Mouse (Mus musculus) layer of hippocampus, adult 11-12 months (tissue): ENCODE data around the gene Rfx5.

ENCODE experiments used
- DNase-seq: peaks from one replicate; pipeline ENCODE4 v3.0.0; 2022; ENCODE audit warnings: low spot score

Gene Rfx5

DNA sequence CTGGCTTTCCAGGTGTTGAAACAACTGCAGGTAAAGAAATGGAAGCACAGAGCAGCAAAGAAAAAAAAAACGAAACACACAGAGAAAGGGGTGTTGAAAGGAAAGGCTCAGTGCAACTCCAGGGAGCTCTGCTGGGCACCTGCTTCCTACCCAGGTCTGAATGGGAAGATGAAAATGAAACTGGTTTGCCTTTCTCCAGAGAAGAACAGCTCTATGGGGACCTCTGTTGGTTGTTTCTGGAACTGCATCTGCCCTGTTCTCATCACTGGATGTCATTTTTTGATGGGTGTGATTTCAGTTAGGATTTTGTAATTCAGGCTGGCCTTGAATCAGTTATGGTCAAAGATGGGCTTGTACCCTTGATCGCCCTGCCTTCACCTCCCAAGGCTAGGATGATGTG lies 43.1 kb downstream of the Rfx5 start:
- DNase-seq = peak; percentile 87

DNA sequence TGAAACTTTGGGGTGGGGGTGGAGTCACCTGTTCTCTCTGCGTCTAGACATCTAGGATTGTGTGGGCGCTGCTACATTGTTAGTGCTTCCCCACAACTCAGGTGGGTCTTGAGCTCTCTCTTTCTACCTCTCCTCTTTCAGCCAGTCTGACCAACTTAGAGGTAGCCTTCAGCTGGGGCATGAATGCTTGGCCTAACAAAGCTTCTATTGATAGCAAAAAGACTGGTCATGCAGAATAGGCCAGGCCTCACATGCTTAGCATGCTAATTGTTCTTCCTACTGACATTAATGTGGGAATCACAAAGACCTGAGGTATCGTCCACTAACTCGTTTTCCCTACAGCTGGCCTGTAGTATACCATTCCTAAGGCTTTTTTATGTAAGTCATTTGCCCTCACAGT lies 48.7 kb downstream of the Rfx5 start:
- no peak for DNase-seq

DNA sequence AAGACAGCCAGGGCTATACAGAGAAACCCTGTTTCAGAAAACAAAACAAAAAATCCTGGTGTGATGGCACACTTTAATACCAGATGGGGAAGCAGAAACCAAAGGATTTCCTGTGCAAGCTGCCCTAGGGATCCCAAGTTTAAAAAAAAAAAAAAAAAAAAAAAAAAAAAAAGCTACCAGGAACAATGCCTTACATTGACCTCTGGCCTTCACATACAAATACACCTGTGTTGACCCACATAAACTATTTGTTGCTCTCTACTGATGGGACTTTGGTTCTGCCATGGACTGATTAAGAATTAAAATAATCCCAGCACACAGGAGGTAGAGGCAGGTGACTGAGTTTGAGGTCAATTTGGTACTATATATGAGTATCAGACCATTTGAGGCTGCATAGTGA lies 49.4 kb downstream of the Rfx5 start:
- DNase-seq = no peak

DNA sequence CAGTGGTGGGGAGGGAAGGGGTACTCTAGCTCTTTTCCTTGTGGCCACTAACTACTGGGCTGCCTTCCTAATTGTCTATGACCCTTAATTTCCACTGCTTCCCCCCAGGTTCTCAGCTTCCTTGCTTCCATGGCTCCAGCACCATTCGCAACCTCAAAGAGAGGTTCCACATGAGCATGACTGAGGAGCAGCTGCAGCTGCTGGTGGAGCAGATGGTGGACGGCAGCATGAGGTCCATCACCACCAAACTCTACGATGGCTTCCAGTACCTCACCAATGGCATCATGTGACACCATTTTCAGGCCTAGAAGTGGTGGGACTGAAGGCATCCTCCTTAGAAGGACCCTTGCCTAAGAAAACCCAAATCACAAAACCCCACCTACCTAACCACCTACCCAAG lies 51.8 kb downstream of the Rfx5 start:
- DNase-seq = no peak

DNA sequence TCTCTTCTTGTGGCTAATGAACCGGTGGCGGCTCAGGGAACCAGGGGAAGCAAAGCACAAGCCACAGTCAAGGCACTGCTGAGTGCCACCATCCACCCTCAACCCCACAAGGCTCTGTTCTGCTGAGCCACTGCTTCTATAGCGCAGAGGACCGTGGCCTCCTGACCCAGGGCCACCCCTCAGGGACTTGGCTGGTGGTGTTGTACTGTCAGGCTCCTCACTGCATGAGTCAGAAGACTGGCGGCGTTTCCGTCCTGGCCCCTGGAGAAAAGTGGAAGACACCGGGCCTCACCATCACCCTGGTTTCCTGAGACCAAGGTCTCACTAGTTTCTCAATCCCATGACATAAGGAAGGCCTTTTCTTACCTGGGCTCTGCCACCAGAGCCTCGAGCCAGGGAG lies 53.8 kb downstream of the Rfx5 start:
- DNase-seq = no peak

DNA sequence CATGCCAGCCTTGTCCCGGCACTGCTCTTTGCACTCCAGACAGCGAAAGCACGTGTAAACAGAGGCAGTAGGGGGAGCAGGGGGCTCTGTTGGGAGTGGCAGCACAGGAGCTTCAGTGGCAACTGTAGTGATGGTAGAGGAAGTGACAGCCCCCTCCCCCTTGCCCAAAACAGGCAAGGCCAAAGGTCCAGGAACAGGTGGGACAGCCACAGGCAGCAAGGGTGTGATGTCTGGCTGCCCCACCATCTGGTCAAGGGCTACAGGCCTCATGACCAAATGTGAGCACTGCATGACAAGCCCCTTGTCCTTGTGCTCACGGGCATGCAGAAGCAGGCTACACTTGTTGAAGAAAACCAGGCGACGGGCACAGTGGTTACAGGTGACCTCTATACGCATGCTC lies 56.5 kb downstream of the Rfx5 start:
- DNase-seq = no peak
